Mouse (Mus musculus): ENCODE data around the gene Cd99l2.

DNA sequence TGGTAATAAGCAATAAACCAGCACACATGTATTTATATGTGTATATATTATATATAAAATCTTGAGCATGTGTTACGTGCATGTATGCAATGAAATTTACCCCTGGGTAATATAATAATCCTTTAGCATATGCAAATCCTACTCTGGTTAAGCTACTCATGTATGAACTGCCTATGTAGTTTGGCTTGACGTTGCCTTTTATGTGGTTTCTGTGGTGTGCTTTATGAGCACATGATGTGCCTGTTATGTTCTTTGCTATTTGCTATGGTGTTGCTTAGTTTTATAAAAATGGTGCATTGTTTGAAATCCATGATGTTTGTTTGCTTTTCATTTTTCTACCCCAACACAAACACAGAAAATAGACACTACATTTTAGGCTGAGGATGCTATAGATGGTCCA is 114.2 kb downstream of the Cd99l2 start:
- TF ChIP-seq CTCF (IDR thresholded peaks at IDR 0.05; ENCODE audit: control insufficient read depth, insufficient read depth, low read length), result no peak
- TF ChIP-seq POLR2A (IDR thresholded peaks at IDR 0.05; ENCODE audit: borderline replicate concordance, control insufficient read depth, low read depth, low read length), result no peak

Measured in bone marrow, adult 2 months (tissue).